Mouse (Mus musculus) heart, embryonic 16.5 days (tissue): ENCODE results near the gene Adm2. TPM values are rescaled to one million over a fixed set of nuclear protein-coding genes. Genes with fewer than 3 reads are reported as not detected.
A peak's percentile ranks its signal among the peaks of the same experiment; 100 is the strongest.

Source experiments
- ATAC-seq: fragments of 200-750 bp; cut with Nextera tagmentation; replicated peaks from 2 replicates; pipeline ENCODE4 v1.8.0; 2017; ENCODE audit warnings: moderate number of reproducible peaks; ENCODE audit not compliant: insufficient read depth, low FRiP score; ENCODE audit errors: extremely low read depth
- H3K27ac ChIP-seq: fragments of 300-500 bp; sonication (generic); 2 replicates; pipeline ENCODE4 v1.5.1; 2014; ENCODE audit warnings: mild to moderate bottlenecking, low read length, control low read depth, moderate library complexity
- H3K27me3 ChIP-seq: fragments of 300-500 bp; sonication (generic); 2 replicates; pipeline ENCODE4 v1.6.1; 2014; ENCODE audit warnings: low read length, mixed read lengths; ENCODE audit not compliant: control insufficient read depth, insufficient read depth
- H3K36me3 ChIP-seq: fragments of 300-500 bp; sonication (generic); 2 replicates; pipeline ENCODE4 v1.6.1; 2014; ENCODE audit not compliant: control insufficient read depth, insufficient read depth
- H3K4me1 ChIP-seq: fragments of 300-500 bp; sonication (generic); 2 replicates; pipeline ENCODE4 v1.6.1; 2014; ENCODE audit warnings: low read length, mixed read lengths; ENCODE audit not compliant: control insufficient read depth, insufficient read depth
- H3K4me2 ChIP-seq: fragments of 300-500 bp; sonication (generic); 2 replicates; pipeline ENCODE4 v1.6.1; 2014; ENCODE audit warnings: low read depth, mild to moderate bottlenecking, control low read depth, low read length
- H3K4me3 ChIP-seq: fragments of 300-500 bp; sonication (generic); 2 replicates; pipeline ENCODE4 v1.5.1; 2014; ENCODE audit warnings: mild to moderate bottlenecking, control low read depth, low read length
- H3K9ac ChIP-seq: fragments of 300-500 bp; sonication (generic); 2 replicates; pipeline ENCODE4 v1.6.1; 2014; ENCODE audit warnings: low read length, control low read depth
- H3K9me3 ChIP-seq: fragments of 300-500 bp; sonication (generic); replicated peaks from 2 replicates; pipeline ENCODE4 v1.6.1; 2016; ENCODE audit warnings: low read length; ENCODE audit not compliant: control insufficient read depth
- WGBS: fragments of 180-500 bp; shearing (Covaris S2); extraction: QIAGEN DNeasy Blood & Tissue Kit; methylation state at CpG from one replicate; pipeline ENCODE4 v1.1.7; 2014; 5-methylcytosine and 5-hydroxymethylcytosine counted together
- polyA plus RNA-seq: library from polyadenylated mRNA; unstranded; fragments of >200 nt; fragmentation: Nextera tagmentation; extraction: Ambion mirVana; gene quantifications from 2 replicates; pipeline ENCODE4 v1.2.1, GENCODE M21; 2015

The Adm2 gene
- polyA plus RNA-seq, 1 experiment from 2014 or later = 0.42 TPM

DNA sequence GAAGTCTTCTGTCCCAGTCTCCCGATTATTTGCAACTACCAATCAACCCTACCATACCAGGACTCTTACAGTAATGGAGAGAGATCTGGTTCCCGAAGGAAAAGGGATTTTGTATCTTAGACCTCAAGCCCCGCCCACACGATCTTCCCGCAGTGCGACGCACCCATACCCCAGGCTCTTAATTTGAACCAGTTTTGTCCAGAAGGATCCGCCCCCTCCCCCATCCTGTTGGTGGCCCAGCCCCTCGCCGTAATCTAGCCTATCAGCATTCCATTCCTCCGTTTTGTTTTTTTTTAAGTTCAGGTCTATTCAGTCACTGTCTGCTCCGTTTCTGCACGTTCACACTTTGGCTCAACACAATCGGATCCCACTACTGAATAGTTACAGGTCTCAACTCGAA, 33.9 kb downstream of the Adm2 start:
- H3K4me3 ChIP-seq = peak overlapping the region; percentile 94
- H3K27ac ChIP-seq = peak overlapping the region; percentile 87
- H3K36me3 ChIP-seq = peaks cover 33% of the 10 kb centered on the region
- H3K4me1 ChIP-seq = peaks cover 28% of the 10 kb centered on the region
- no peaks in the 10 kb centered on the region for H3K9me3 ChIP-seq
- peak overlapping the region; percentile 96 for H3K9ac ChIP-seq
- peak overlapping the region; percentile 87 for H3K4me2 ChIP-seq
- no peaks in the 10 kb centered on the region for H3K27me3 ChIP-seq
- WGBS = under 1% methylated on average over 15 of the region's 15 CpGs
- peak; percentile 44; the same call in 1 of the 2 replicates for ATAC-seq

DNA sequence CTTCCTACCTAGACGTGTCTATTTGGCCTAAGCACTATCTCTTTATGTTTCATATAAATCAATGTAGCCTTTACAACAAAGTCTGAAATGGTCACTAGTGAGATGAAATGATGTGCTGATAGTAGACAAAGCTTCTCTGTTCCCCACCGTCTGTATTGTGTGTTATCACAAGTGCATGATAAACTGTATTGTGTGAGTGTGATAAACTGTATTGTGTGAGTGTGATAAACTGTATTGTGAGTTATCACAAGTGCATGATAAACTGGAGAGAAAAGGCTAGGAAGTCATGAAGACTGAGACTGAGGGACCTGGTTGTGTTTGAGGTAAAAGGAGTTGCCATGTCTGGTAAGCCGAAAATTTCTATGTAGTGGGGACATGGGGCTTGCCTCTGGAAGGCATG, 36.3 kb downstream of the Adm2 start:
- peaks cover 28% of the 10 kb centered on the region for H3K4me1 ChIP-seq
- no peaks in the 10 kb centered on the region for H3K9me3 ChIP-seq
- H3K9ac ChIP-seq = no peak overlapping the region
- no peak overlapping the region for H3K4me3 ChIP-seq
- WGBS = 67% methylated on average over 3 of the region's 3 CpGs
- peaks cover 30% of the 10 kb centered on the region for H3K36me3 ChIP-seq
- H3K27me3 ChIP-seq = no peaks in the 10 kb centered on the region
- no peak overlapping the region for H3K27ac ChIP-seq
- no peak for ATAC-seq
- no peak overlapping the region for H3K4me2 ChIP-seq

DNA sequence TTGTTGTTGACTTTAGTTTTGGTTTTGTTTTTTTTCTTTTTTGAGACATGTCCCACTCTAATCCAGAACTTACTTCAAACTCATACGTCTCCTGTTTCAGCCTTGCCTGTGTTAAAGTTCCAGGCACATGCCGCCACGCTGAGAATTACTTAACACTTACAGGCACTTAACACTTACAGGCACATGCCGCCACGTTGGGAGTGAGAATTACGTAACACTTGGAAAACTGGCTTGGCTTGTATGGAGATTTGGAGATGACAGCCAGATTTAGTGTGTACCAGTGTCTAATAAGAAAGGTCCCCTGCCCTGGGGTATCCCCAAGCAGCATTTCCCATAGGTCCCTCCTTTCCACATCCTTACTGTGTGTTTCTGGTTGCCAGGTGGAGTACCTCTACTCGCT, 40.5 kb downstream of the Adm2 start:
- Histone ChIP-seq H3K9me3 (no peaks in the 10 kb centered on the region), H3K27me3 (no peaks in the 10 kb centered on the region), H3K4me3 (no peak overlapping the region), H3K36me3 (peaks cover 69% of the 10 kb centered on the region), H3K9ac (no peak overlapping the region), H3K4me2 (no peak overlapping the region), H3K4me1 (peaks cover 5% of the 10 kb centered on the region), H3K27ac (no peak overlapping the region)
- 75% methylated on average over 7 of the region's 7 CpGs for WGBS
- no peak for ATAC-seq

DNA sequence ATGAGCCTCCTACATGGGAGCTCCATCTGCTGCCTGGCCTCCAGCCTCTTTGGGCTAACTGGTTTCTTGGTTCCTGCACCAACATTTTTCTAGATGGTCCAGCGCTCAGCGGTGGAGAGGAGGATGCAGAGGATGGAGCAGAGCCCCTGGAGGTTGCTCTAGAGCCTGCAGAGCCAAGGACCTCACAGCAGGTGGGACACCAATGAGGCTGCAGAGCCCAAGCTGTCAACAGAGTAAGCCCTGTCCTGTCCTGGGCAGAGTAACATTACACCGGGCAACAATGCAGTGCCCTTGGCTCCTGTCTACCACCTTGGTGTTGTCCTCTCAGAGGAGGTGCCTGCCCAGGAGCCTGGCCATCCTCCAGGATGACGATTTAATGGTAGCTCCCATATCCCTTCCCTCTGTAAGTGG, 42.6 kb downstream of the Adm2 start:
- Histone ChIP-seq H3K4me1 (no peaks in the 10 kb centered on the region), H3K9ac (no peak overlapping the region), H3K4me2 (no peak overlapping the region), H3K9me3 (no peaks in the 10 kb centered on the region), H3K27me3 (no peaks in the 10 kb centered on the region), H3K27ac (no peak overlapping the region), H3K4me3 (no peak overlapping the region), H3K36me3 (peaks cover 86% of the 10 kb centered on the region)
- no peak for ATAC-seq
- 86% methylated on average over 4 of the region's 4 CpGs for WGBS

DNA sequence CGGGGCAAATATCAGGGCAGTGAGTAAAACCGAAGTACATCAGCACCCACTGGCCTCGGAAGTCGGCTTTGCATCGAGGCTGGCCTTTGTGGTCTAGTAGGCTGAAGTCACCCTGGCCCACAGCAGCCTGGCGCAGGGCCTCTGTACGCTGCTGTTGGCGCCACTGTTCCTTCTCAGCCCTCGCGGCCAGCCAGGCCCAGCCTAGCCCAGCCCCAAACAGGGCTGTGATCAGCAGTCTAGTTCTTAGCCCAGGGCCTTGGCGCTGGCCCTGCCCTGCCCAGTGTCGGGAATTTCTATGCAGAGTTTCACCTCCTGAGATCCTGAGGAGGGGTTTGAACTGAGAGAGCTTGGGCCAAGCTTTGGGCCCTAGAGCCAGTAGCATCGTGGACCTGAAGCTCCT, 49.5 kb downstream of the Adm2 start:
- peaks cover 11% of the 10 kb centered on the region for H3K27me3 ChIP-seq
- no peak for ATAC-seq
- no peak overlapping the region for H3K9ac ChIP-seq
- 88% methylated on average over 13 of the region's 13 CpGs for WGBS
- H3K36me3 ChIP-seq = peaks cover 52% of the 10 kb centered on the region
- H3K9me3 ChIP-seq = no peaks in the 10 kb centered on the region
- no peak overlapping the region for H3K4me3 ChIP-seq
- H3K4me1 ChIP-seq = peaks cover 13% of the 10 kb centered on the region
- no peak overlapping the region for H3K27ac ChIP-seq
- no peak overlapping the region for H3K4me2 ChIP-seq

DNA sequence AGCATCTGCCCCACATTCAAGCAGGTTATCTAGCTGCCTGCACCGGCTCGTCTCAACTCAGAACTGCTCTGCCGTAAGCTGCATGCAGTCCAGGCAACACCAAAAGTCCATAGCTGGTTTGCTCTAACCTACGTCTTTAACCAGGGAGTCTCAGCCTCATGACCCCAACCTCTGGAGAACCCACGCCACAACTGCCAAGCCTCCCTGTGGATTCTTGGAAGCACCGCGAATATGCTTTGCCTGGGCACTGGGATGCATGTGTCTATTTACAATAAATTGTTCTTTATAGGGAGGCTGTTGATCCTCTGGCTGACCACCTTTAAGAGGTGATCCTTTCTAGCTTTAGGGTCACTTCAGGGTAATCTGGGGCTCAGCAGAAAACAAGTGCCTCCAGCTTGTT, 50.0 kb downstream of the Adm2 start:
- Histone ChIP-seq H3K4me3 (peak overlapping the region; percentile 88; the same call in 1 of the 2 replicates), H3K27ac (peak overlapping the region; percentile 97), H3K36me3 (peaks cover 48% of the 10 kb centered on the region), H3K9me3 (no peaks in the 10 kb centered on the region), H3K4me2 (peak overlapping the region; percentile 93), H3K4me1 (peaks cover 15% of the 10 kb centered on the region), H3K27me3 (peaks cover 16% of the 10 kb centered on the region), H3K9ac (peak overlapping the region; percentile 91; the same call in 1 of the 2 replicates)
- no peak for ATAC-seq
- 83% methylated on average over 7 of the region's 7 CpGs for WGBS

DNA sequence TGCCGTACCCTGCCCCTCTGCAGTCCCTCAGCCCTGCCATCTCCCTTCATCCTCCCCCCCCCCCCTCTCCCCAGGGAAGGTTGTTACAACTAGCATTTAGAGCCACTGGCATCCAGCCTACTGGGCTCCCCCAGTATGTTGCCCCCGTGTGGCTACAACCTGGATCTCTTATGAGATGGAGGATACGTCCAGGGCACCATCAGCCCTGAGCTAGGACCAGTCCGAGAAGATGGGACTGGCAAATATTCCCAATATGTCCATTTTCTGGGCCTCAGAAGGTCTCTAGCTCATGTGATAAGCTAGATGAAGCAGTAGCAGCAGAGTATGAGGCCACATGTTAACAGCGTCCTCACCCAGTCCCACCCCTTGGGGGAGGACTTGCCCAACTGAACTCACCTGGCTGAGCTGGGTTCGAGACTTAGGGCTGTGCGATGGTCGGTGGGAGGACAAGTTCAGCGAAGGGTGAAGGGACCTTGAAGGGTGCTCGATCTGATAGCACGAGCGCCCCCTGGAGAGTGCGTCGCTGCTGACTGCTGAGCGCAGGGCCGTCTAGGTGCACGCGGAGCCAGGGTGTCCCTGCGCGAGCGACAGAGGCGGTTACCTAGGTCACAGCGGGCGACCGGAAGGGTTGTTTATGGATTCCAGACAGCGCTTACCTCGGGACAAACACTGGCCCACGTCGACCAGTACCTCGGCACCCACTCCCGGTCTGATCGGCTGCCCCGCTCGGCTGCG, 50.7 kb downstream of the Adm2 start:
- peak; percentile 86 for ATAC-seq
- peaks cover 42% of the 10 kb centered on the region for H3K36me3 ChIP-seq
- H3K27me3 ChIP-seq = peaks cover 23% of the 10 kb centered on the region
- WGBS = 2% methylated on average over 35 of the region's 35 CpGs
- peak overlapping the region; percentile 88 for H3K4me3 ChIP-seq
- peaks cover 15% of the 10 kb centered on the region for H3K4me1 ChIP-seq
- peak overlapping the region; percentile 93 for H3K4me2 ChIP-seq
- H3K9ac ChIP-seq = peak overlapping the region; percentile 91
- H3K27ac ChIP-seq = peak overlapping the region; percentile 97
- H3K9me3 ChIP-seq = no peaks in the 10 kb centered on the region

DNA sequence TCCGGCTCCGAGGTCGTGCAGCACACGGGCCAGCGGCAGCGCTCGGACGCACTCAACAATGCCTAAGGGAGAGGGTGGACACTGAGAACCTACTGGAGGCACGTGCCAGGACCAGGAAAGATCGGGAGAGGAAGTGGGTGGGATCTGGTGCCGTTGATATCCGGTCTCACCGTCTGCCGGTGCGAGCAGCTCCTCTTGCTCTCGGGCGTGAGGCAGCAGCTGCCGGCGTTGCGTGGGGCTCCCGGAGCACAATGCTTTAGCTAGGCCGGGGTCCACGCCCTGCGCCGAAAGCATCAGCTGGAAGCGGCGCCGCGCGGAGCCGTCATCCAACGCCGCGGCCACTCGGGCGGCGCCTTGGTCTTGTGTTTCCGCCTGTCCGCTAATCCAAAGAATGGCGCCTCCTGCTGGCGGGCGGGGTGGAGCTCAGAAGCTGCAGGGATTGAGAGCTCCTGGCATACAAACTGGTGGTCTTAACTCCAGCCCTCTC, 51.3 kb downstream of the Adm2 start, which contains the start of gene Sco2:
Sco2 (minus strand) TSS at position 85 of the 487 bp plus-strand sequence.
- 0% methylated on average over 42 of the region's 42 CpGs for WGBS

More for the DNA sequence above, 51.3 kb downstream of the Adm2 start, which contains the start of gene Sco2:
- H3K36me3 ChIP-seq = peaks cover 36% of the 10 kb centered on the region
- peak within 1 kb of the TSS; percentile 93 for H3K4me2 ChIP-seq
- H3K9ac ChIP-seq = peak within 1 kb of the TSS; percentile 91
- H3K27ac ChIP-seq = peak within 1 kb of the TSS; percentile 97
- H3K9me3 ChIP-seq = no peaks in the 10 kb centered on the region
- peak; percentile 83 for ATAC-seq
- peaks cover 19% of the 10 kb centered on the region for H3K4me1 ChIP-seq
- H3K27me3 ChIP-seq = peaks cover 27% of the 10 kb centered on the region
- peak within 1 kb of the TSS; percentile 88 for H3K4me3 ChIP-seq
